Mouse (Mus musculus): ENCODE data around the gene Impad1. TPM values are rescaled to one million over a fixed set of nuclear protein-coding genes. Genes with fewer than 3 reads are reported as not detected.
A peak's percentile ranks its signal among the peaks of the same experiment; 100 is the strongest.

Gene Impad1
- total RNA-seq (2015; ENCODE audit: low replicate concordance) (13.2 and 17.5 TPM in 2 replicates), total RNA-seq (2017; ENCODE audit: low replicate concordance) (15.3 and 16.8 TPM in 2 replicates)

DNA sequence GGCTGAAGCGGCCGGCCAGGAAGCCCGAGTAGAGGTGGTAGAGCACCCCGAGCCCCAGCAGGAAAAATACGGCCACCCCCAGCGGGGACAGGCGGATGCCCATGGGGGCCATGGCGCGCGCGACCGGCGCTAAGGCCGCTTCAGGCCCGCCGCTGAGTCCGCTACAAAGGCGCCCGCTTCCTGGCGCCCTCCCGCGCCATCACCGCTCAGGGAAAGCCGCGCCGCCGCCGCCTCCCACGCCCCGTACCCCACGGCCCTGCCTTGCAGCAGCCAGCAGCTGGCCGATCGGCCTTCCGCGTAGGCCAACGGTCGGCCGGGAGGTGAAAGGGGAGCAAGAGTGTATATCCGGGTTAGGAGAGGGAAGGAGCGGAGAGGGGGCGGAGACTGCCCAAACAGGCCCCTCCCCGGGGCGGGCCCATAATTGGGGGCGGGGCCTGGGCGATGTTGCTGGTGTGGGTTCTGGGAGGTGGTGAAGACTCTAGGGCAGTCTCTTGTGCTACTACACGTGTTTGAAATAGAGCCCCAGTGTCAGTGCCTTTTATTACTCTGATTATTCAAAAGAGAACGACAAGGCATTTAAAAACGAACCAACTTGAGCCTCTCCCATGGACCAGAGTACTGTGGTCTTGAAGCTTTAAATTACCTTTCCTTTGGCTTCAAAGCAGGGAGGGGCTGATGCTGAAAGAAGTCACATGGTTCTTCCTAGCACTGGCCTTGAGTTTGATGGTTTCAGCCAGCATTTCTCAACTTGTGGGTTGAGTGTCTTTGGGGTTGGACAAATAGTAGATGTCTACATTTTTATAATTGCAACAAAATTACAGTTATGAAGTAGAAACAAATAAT, at the start of gene Impad1:
Gene Impad1, minus strand, starts transcription at position 364 of the 843 bp plus-strand sequence.
- peak; percentile 92 for ATAC-seq (replicated peaks; ENCODE audit: low FRiP score, poor library complexity, severe bottlenecking)

GRCm38 (mm10) chr4:4840145-4840544, 47.0 kb upstream of the Impad1 start:
- no peak for ATAC-seq (replicated peaks; ENCODE audit: low FRiP score, poor library complexity, severe bottlenecking)

GRCm38 (mm10) chr4:4833789-4834295, 40.7 kb upstream of the Impad1 start:
- no peak for ATAC-seq (replicated peaks; ENCODE audit: low FRiP score, poor library complexity, severe bottlenecking)

GRCm38 (mm10) chr4:4828131-4828530, 35.0 kb upstream of the Impad1 start:
- ATAC-seq (replicated peaks; ENCODE audit: low FRiP score, poor library complexity, severe bottlenecking), result no peak

GRCm38 (mm10) chr4:4822119-4822518, 29.0 kb upstream of the Impad1 start:
- ATAC-seq (replicated peaks; ENCODE audit: low FRiP score, poor library complexity, severe bottlenecking), result no peak

GRCm38 (mm10) chr4:4792141-4792991, 789 bp downstream of the Impad1 start:
- ATAC-seq (replicated peaks; ENCODE audit: low FRiP score, poor library complexity, severe bottlenecking), result peak; percentile 91

GRCm38 (mm10) chr4:4791180-4791579, 2.0 kb downstream of the Impad1 start:
- no peak for ATAC-seq (replicated peaks; ENCODE audit: low FRiP score, poor library complexity, severe bottlenecking)

- ATAC-seq (replicated peaks; ENCODE audit: low FRiP score, poor library complexity, severe bottlenecking), result no peak
Measured at GRCm38 (mm10) chr4:4785169-4785568, 8.0 kb downstream of the Impad1 start.

GRCm38 (mm10) chr4:4784305-4784704, 8.8 kb downstream of the Impad1 start:
- ATAC-seq (replicated peaks; ENCODE audit: low FRiP score, poor library complexity, severe bottlenecking), result no peak

DNA sequence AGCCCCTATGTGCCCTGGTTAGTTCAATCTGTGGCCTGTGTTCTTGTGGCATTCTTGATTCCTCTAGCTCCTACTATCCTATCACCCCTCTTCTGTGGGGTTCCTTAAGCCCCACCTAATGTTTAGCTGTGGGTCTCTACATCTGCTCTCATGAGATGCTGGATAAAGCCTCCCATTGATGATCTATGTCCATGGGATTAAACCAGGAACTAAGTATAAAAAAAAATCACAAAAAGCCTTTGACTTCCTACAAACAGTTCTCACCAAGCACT, 9.5 kb downstream of the Impad1 start:
- no peak; the same call in 1 of the 2 replicates for ATAC-seq (replicated peaks; ENCODE audit: low FRiP score, poor library complexity, severe bottlenecking)

- peak; percentile 100 for ATAC-seq (replicated peaks; ENCODE audit: low FRiP score, poor library complexity, severe bottlenecking)
Measured at GRCm38 (mm10) chr4:4782882-4783685, 10.1 kb downstream of the Impad1 start.

DNA sequence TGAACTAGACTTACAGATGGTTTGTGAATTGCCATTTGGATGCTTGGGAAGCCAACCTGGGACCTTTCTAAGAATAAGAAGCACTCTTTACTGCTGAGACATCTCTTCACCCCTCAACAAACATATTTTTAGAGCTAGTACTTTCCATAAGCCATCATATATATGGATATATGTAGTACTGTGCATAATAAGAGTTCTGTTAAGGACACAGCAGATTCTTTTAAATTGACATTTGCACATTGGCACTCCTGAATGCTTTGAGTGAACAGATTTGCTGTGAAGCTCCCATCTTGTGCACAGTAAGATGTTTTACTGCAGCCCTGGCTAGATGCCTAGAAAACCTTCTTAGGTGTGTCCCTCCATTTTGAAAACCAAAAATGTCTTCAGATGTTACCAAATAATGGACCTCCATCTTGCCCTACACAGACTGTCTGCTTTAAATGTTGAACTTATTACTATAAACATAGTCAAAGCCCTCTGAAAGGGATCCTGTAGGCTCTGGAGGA, 13.8 kb downstream of the Impad1 start:
- ATAC-seq (replicated peaks; ENCODE audit: low FRiP score, poor library complexity, severe bottlenecking), result no peak

DNA sequence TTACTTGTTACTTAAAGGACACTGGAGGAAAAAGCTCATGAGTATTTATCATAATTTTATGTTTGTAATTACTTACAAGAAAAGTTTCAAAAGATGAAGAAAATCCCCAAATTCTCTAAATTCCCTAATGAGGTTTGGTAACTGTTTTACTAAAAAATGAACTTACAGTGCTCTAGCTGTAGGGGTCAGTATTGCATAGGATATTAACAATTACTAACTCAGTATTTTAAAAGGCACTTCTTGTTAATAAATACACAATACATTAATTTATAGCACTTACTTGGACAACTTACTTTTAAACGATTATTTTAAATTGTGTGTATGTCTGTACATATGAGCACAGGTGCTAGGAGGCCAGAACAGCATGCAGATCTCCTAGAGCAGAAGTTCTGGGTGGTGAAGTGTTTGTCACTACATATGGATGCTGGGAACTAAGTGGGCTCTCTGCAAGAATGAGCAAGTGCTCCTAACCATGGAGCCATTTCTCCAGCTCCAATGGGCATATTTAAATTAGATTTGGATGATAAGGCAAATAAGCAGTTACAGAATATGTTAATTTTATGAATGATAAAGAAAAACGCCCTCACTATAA, 21.5 kb downstream of the Impad1 start:
- ATAC-seq (replicated peaks; ENCODE audit: low FRiP score, poor library complexity, severe bottlenecking), result peak; percentile 67; the same call in 1 of the 2 replicates

DNA sequence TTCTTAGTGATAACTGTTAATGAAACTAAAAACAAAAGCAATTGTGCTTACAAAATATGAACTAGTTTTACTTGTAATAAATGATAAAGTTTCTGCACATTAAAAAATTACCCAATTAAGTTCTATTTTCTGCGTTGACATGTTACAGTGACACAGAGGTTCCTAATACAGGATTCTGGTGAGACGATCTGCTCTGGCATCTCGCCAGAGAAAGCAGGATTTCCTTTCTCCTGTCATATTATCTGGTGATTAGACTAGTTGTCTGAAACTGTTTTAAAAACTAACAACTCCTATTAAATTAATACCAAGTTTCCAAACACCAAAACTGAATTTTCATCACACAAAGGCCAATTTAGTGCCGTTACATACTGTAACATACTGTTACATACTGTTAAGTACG, 27.3 kb downstream of the Impad1 start:
- ATAC-seq (replicated peaks; ENCODE audit: low FRiP score, poor library complexity, severe bottlenecking), result no peak

DNA sequence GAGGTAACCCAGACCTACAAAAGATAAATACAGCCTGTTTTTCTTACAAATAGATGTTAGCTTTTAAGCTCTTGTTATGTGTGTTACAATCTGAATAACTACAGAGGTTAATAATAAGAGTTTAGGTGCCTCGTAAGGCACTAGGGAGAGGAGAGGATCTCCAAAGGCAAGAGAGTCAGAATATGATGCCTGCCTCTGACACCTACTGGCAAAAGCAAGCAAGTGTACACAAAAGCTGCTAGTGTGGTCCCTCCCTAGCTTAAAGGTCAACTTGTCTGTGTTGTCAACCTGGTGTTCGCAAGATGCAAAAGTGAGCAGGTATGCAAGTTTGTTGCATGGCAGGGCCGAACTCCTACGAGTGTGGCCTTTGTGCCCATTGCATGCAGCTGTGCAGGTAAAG, 34.8 kb downstream of the Impad1 start:
- ATAC-seq (replicated peaks; ENCODE audit: low FRiP score, poor library complexity, severe bottlenecking), result no peak

- no peak for ATAC-seq (replicated peaks; ENCODE audit: low FRiP score, poor library complexity, severe bottlenecking)
Measured at GRCm38 (mm10) chr4:4729427-4729826, 63.7 kb downstream of the Impad1 start.

- no peak for ATAC-seq (replicated peaks; ENCODE audit: low FRiP score, poor library complexity, severe bottlenecking)
Measured at GRCm38 (mm10) chr4:4726241-4726776, 66.8 kb downstream of the Impad1 start.

DNA sequence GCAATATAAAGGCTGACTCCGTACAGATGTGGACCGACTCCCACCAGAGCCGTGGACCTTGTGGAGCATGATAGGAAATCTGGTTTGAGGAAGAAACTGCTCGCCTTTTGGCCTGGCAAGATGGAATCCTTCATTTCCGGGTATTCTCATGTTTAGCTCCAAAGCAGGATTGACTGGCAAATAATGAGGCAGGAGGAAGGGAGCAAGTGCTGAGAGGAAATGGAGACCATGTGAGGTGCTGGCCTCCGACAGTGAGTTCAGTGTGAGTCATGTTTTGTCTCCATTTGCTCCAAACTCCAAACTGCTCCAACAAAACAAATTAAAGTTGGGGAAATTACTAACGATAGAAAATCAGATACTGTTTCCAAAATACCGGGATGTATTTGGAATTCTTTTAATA, 69.3 kb downstream of the Impad1 start:
- ATAC-seq (replicated peaks; ENCODE audit: low FRiP score, poor library complexity, severe bottlenecking), result no peak

DNA sequence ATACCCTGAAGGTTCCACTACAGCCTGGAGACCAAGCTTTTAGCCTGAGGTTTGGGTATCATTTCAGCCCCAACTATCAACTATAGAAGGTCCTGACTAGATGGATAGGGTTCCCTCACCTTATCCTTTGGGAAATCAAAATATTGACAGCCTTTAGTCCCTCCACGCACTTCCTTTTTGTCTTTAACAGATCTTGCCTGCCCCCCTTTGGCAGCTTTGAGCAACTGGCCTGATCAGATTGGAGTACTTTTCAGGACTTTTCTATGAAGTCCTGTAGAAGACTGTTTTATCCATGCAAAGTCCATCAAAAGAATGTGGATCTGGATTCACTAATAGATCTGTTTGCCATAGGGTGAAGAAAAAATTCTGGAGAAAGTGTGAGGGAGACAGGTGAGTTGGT, 71.1 kb downstream of the Impad1 start:
- ATAC-seq (replicated peaks; ENCODE audit: low FRiP score, poor library complexity, severe bottlenecking), result no peak
